Mouse (Mus musculus) kidney, adult 2 months (tissue): Measurements from ENCODE around the gene Fabp3. TPM values are rescaled to one million over a fixed set of nuclear protein-coding genes. Genes with fewer than 3 reads are reported as not detected.

Experiments used
- DNase-seq: peaks from one replicate; pipeline ENCODE4 v3.0.0; 2021
- H3K27ac ChIP-seq: fragments of 200-500 bp; 2 replicates; pipeline ENCODE4 v1.5.1; 2012; ENCODE audit warnings: low read depth, low read length, control low read depth, inconsistent platforms; ENCODE audit not compliant: insufficient read depth
- H3K27me3 ChIP-seq: fragments of 200-500 bp; replicated peaks from 2 replicates; pipeline ENCODE4 v1.6.1; 2012; ENCODE audit warnings: mild to moderate bottlenecking, moderate library complexity, low read length, inconsistent platforms; ENCODE audit not compliant: control insufficient read depth, insufficient read depth
- H3K36me3 ChIP-seq: fragments of 200-500 bp; 2 replicates; pipeline ENCODE4 v1.6.1; 2012; ENCODE audit warnings: mild to moderate bottlenecking, moderate library complexity, low read length, inconsistent platforms; ENCODE audit not compliant: control insufficient read depth, insufficient read depth
- H3K4me1 ChIP-seq: fragments of 200-500 bp; 2 replicates; pipeline ENCODE4 v1.6.1; 2011; ENCODE audit warnings: low read length; ENCODE audit not compliant: control insufficient read depth, insufficient read depth
- H3K4me3 ChIP-seq: fragments of 200-500 bp; 2 replicates; pipeline ENCODE4 v1.5.1; 2011; ENCODE audit warnings: mild to moderate bottlenecking, low read depth, low read length, control low read depth; ENCODE audit not compliant: insufficient read depth
- CTCF ChIP-seq: fragments of 200-500 bp; conservative IDR thresholded peaks from 2 replicates; pipeline ENCODE4 v1.5.1; 2011; ENCODE audit warnings: low read depth, mild to moderate bottlenecking, control low read depth, low read length, moderate library complexity, mixed read lengths; ENCODE audit not compliant: insufficient read depth, insufficient read length
- POLR2A ChIP-seq: fragments of 200-500 bp; IDR thresholded peaks from one replicate; pipeline ENCODE4 v1.6.1; 2011; ENCODE audit warnings: low read depth, low read length, control low read depth
- WGBS: fragments of 180-500 bp; shearing (Covaris S2); methylation state at CpG from one replicate; pipeline ENCODE4 v1.1.7; 2018; 5-methylcytosine and 5-hydroxymethylcytosine counted together
- polyA plus RNA-seq: library from polyadenylated mRNA; depleted of rRNA; stranded (reverse); fragments of >200 nt; gene quantifications from 2 replicates; pipeline ENCODE4 v1.2.3, GENCODE M21; 2012; rRNA removed

The Fabp3 gene
- polyA plus RNA-seq, 1 experiment: 321 TPM

DNA sequence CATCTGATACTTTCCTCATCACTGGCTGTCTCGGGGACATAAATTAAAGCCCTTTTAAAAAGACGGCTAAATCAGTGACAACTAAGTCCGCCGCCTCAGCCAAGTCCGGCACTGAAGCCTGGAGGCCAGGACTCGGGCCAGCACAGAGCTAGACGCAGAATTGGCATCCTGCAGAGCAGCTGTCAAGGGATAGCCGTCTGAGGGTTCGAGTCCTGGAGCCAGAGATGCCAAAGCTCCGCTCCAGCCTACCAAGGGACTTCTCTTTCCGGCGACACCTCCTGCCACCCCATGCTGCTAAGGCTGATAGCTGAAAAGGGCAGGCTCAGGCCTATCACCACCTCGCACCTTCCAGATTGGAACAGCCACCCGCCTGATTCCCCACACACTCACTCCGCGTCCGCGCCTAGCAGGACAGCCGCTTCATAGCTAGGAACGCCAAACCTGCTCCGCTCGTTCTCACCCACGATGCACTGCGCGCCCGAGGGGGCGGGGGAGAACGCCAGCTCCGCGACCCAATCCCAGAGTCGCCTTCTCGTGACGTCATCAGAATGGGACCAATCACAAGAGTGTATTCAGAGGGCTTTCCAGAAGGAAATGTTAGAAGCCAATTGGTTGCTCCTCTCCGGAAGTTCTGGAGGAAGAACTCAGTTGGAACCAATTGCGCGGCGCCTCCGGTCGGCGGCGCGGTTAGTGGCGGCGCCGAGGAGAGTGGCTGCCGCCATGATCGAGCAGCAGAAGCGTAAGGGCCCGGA lies 51.3 kb downstream of the Fabp3 start, which contains the start of the genes Zcchc17 and Snrnp40:
TSS of gene Zcchc17 (minus strand) at position 458 of the 752 bp plus-strand sequence.
TSS of gene Snrnp40 (plus strand) at position 647 of the 752 bp plus-strand sequence.
- peak within 1 kb of the TSS; percentile 73 for H3K27ac ChIP-seq

DNA sequence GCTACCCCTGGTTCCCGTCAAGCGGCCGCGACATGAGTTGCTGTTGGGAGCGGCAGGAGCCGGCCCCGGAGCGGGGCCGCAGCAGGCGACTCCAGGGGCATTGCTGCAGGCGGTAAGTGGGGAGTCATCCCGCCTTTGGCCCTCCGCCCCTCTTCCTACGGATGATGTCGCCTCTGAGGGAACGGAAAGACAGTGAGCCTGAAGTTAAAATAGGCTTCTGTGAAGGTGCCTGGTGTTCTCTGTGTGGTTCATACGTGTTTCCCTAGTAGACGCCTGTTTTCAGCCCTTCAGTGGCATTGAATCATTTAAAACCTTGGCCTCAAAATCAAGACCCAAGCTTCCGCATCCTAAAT lies 51.8 kb downstream of the Fabp3 start:
- no peak for DNase-seq
- TF ChIP-seq CTCF (no peak), POLR2A (no peak)
- Histone ChIP-seq H3K4me1 (peaks cover 7% of the 10 kb centered on the region; the same call in 1 of the 2 replicates), H3K27ac (peak overlapping the region; percentile 53), H3K27me3 (no peaks in the 10 kb centered on the region), H3K4me3 (peak overlapping the region; percentile 94), H3K36me3 (no peaks in the 10 kb centered on the region)
- WGBS: 0% methylated on average over 19 of the region's 19 CpGs

More for the DNA sequence above, 51.3 kb downstream of the Fabp3 start, which contains the start of the genes Zcchc17 and Snrnp40:
- Histone ChIP-seq H3K36me3 (no peaks in the 10 kb centered on the region), H3K4me1 (peaks cover 7% of the 10 kb centered on the region; the same call in 1 of the 2 replicates), H3K4me3 (peak within 1 kb of the TSS; percentile 94), H3K27me3 (no peaks in the 10 kb centered on the region)
- TF ChIP-seq CTCF (no peak), POLR2A (peak; percentile 73)
- peak; percentile 100 for DNase-seq
- WGBS: 1% methylated on average over 49 of the region's 49 CpGs

Other genes with a start within 250 kb of the Fabp3 start
- gene Pef1, start 206.0 kb upstream of the Fabp3 start, polyA plus RNA-seq: 129 and 139 TPM in 2 replicates
- gene Hcrtr1, start 169.2 kb upstream of the Fabp3 start, polyA plus RNA-seq: 0.54 and 0.56 TPM in 2 replicates
- gene Tinagl1, start 133.5 kb upstream of the Fabp3 start, polyA plus RNA-seq: 118 and 133 TPM in 2 replicates
- gene Gm853, start 86.2 kb upstream of the Fabp3 start, polyA plus RNA-seq: 64.7 and 89.1 TPM in 2 replicates
- 54.8 and 77.5 TPM in 2 replicates for gene Serinc2, start 29.4 kb upstream of the Fabp3 start, polyA plus RNA-seq
- gene Gm10570, start 79 bp downstream of the Fabp3 start, polyA plus RNA-seq: 0.25 and 0.62 TPM in 2 replicates
- 21.1 and 22.7 TPM in 2 replicates for gene Zcchc17, start 51.3 kb downstream of the Fabp3 start, polyA plus RNA-seq
- 22.1 and 23.2 TPM in 2 replicates for gene Snrnp40, start 51.5 kb downstream of the Fabp3 start, polyA plus RNA-seq